In genomic region chr13:59494619-59495262, GRCm38 (mm10) we compare ENCODE assay signal across 10 mouse cellular contexts.
DNase-seq lines count a peak whose midpoint lies in the region; ATAC-seq and TF ChIP-seq lines count a peak whose summit lies in the region.
"Had no signal": no experiment of that assay in that cellular context is flagged by ENCODE, and none has a peak within 500 bp of the region (broad histone marks: within the 10 kb centered on the region; RNA-seq: fewer than 3 reads in every experiment).

No protein-coding gene starts in this region.

- no peaks in the 10 kb centered on the region for H3K9me3 ChIP-seq in ES-Bruce4 (replicated peaks; ENCODE audit: control insufficient read depth, insufficient read depth, low read length, poor library complexity, severe bottlenecking)
- H3K9me3 ChIP-seq: heart, embryonic 10.5 days had no signal

- H3K4me3 ChIP-seq in layer of hippocampus, adult 2 months = no peak overlapping the region
- H3K4me3 ChIP-seq in ES-Bruce4 (ENCODE audit: low read depth, low read length) = no peak overlapping the region
- H3K4me3 ChIP-seq: heart, embryonic 10.5 days had no signal

- DNase-seq in layer of hippocampus, adult 2 months (ENCODE audit: low spot score in 2 of 2) = no peak
- DNase-seq in layer of hippocampus, postnatal 14 days (ENCODE audit: low spot score in 2 of 2) = no peak
- peak; percentile 30 for DNase-seq in A20 (ENCODE audit: low read depth, low spot score)
- no peak for DNase-seq in spleen, adult 18-20 months
- no peak for DNase-seq in urinary bladder, postnatal 25 days (ENCODE audit: low spot score)
- DNase-seq: cerebellum, adult 8-10 months; layer of hippocampus, postnatal 36 days had no signal

- TF ChIP-seq POLR2A in ES-Bruce4 (IDR thresholded peaks at IDR 0.05; ENCODE audit: insufficient read depth, low read length) = no peak

- H3K36me3 ChIP-seq in ES-Bruce4 (ENCODE audit: control insufficient read depth, insufficient read depth, low read length, poor library complexity, severe bottlenecking) = 0 out of 2 replicates have a peak, but pooled peaks cover 2% of the 10 kb centered on the region

- no peak overlapping the region for H3K27ac ChIP-seq in layer of hippocampus, adult 2 months
- no peak overlapping the region for H3K27ac ChIP-seq in ES-Bruce4 (ENCODE audit: insufficient read depth, low read length)
- H3K27ac ChIP-seq: heart, embryonic 10.5 days had no signal

- H3K9ac ChIP-seq in ES-Bruce4 (ENCODE audit: low read depth, poor library complexity, severe bottlenecking) = no peak overlapping the region

- H3K27me3 ChIP-seq in ES-Bruce4 (ENCODE audit: control insufficient read depth, insufficient read depth, low read length, poor library complexity, severe bottlenecking) = no peaks in the 10 kb centered on the region

- H3K4me1 ChIP-seq in ES-Bruce4 (ENCODE audit: control insufficient read depth, insufficient read depth, low read length) = no peaks in the 10 kb centered on the region

- TF ChIP-seq CTCF in layer of hippocampus, adult 2 months (conservative IDR thresholded peaks at IDR 0.05) = peak; percentile 67
- TF ChIP-seq CTCF in ES-Bruce4 (IDR thresholded peaks at IDR 0.05; ENCODE audit: low read depth, low read length) = peak; percentile 54

- 0 out of 2 replicates have a peak, but pooled peaks have one; percentile 20 for ATAC-seq in granulocyte monocyte progenitor cell, adult 5-6 weeks (replicated peaks; ENCODE audit: poor library complexity, severe bottlenecking)

- TF ChIP-seq EP300 in ES-Bruce4 (IDR thresholded peaks at IDR 0.05; ENCODE audit: insufficient read depth, low read depth, low read length) = no peak
